Mouse (Mus musculus) limb, embryonic 14.5 days (tissue): ENCODE measurements at regions not wholly inside any gene's neighbourhood (a gene's known extent, or its start where the extent isn't known, plus 50 kb on each side); places are given as distances from the start of the nearest gene placed in this dataset.

Source experiments
- ATAC-seq: fragments of 200-750 bp; cut with Nextera tagmentation; 2 replicates; pipeline ENCODE4 v1.8.0; 2017; ENCODE audit warnings: low read depth, moderate number of reproducible peaks, moderate TSS enrichment; ENCODE audit not compliant: low FRiP score
- DNase-seq: peaks from one replicate; pipeline ENCODE4 v3.0.0-alpha.2; 2015; ENCODE audit warnings: low spot score
- H3K27ac ChIP-seq: fragments of 300-500 bp; sonication (generic); replicated peaks from 2 replicates; pipeline ENCODE4 v1.5.1; 2014; ENCODE audit warnings: low read depth, mild to moderate bottlenecking, low read length, moderate library complexity, mixed read lengths
- H3K27me3 ChIP-seq: fragments of 300-500 bp; sonication (generic); 2 replicates; pipeline ENCODE4 v1.6.1; 2014; ENCODE audit warnings: low read length, mixed read lengths; ENCODE audit not compliant: control insufficient read depth, insufficient read depth
- H3K36me3 ChIP-seq: fragments of 300-500 bp; sonication (generic); 2 replicates; pipeline ENCODE4 v1.6.1; 2014; ENCODE audit warnings: mild to moderate bottlenecking, low read length, moderate library complexity, mixed read lengths; ENCODE audit not compliant: control insufficient read depth, insufficient read depth
- H3K4me1 ChIP-seq: fragments of 300-500 bp; sonication (generic); 2 replicates; pipeline ENCODE4 v1.6.1; 2014; ENCODE audit warnings: antibody characterized with exemption, low read length, mixed read lengths; ENCODE audit not compliant: control insufficient read depth, insufficient read depth
- H3K4me2 ChIP-seq: fragments of 300-500 bp; sonication (generic); replicated peaks from 2 replicates; pipeline ENCODE4 v1.6.1; 2014; ENCODE audit warnings: low read depth, mild to moderate bottlenecking, low read length, moderate library complexity; ENCODE audit not compliant: severe bottlenecking
- H3K4me3 ChIP-seq: fragments of 300-500 bp; sonication (generic); replicated peaks from 2 replicates; pipeline ENCODE4 v1.5.1; 2014; ENCODE audit warnings: low read length
- H3K9ac ChIP-seq: fragments of 300-500 bp; sonication (generic); 2 replicates; pipeline ENCODE4 v1.6.1; 2014; ENCODE audit warnings: mild to moderate bottlenecking, low read depth, low read length, moderate library complexity; ENCODE audit not compliant: severe bottlenecking
- H3K9me3 ChIP-seq: fragments of 300-500 bp; sonication (generic); 2 replicates; pipeline ENCODE4 v1.6.1; 2016; ENCODE audit warnings: low read length; ENCODE audit not compliant: control insufficient read depth
- POLR2A ChIP-seq: fragments of 200-500 bp; IDR thresholded peaks from 2 replicates; pipeline ENCODE4 v1.8.0; 2012; ENCODE audit warnings: inconsistent platforms, mild to moderate bottlenecking, moderate library complexity, borderline replicate concordance; ENCODE audit not compliant: insufficient read depth, insufficient read length; ENCODE audit errors: extremely low read depth
- WGBS: fragments of 180-500 bp; shearing (Covaris S2); extraction: QIAGEN DNeasy Blood & Tissue Kit; methylation state at CpG from one replicate; pipeline ENCODE4 v1.1.7; 2014; 5-methylcytosine and 5-hydroxymethylcytosine counted together

DNA sequence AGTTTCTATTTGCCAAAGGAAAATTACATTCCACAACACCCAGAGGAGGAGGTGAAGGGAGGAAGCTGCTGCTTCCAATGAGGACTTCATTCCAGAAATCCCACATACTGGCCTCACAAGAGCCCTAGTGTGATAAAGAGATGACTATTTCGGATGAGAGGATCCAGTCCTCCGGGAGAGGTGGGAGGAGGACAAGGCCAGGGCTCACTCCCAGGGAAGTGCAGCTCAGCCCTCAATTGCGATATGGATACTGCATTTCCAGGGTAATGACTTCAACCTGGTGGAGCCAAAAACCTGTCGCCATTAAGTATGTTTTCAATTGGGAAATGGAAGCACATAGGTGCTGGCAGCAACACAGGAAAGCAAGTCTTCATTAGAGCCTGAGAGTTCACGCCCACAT is 74.7 kb upstream of the Dynlrb2 start:
- no peaks in the 10 kb centered on the region for H3K36me3 ChIP-seq
- no peak for ATAC-seq
- no peak overlapping the region for H3K27ac ChIP-seq
- no peaks in the 10 kb centered on the region for H3K9me3 ChIP-seq
- no peak overlapping the region for H3K4me3 ChIP-seq
- H3K4me1 ChIP-seq, result no peaks in the 10 kb centered on the region
- H3K9ac ChIP-seq, result no peak overlapping the region
- TF ChIP-seq POLR2A, result no peak
- WGBS, result 69% methylated on average over 5 of the region's 5 CpGs
- H3K4me2 ChIP-seq, result no peak overlapping the region
- peak; percentile 26 for DNase-seq
- H3K27me3 ChIP-seq, result no peaks in the 10 kb centered on the region

- Histone ChIP-seq H3K9ac (no peak overlapping the region), H3K4me3 (no peak overlapping the region), H3K27ac (no peak overlapping the region), H3K4me2 (no peak overlapping the region), H3K36me3 (no peaks in the 10 kb centered on the region), H3K27me3 (no peaks in the 10 kb centered on the region), H3K9me3 (no peaks in the 10 kb centered on the region), H3K4me1 (no peaks in the 10 kb centered on the region)
- ATAC-seq, result no peak
- DNase-seq, result peak; percentile 6
- 78% methylated on average over 6 of the region's 6 CpGs for WGBS
- no peak for TF ChIP-seq POLR2A
Measured at GRCm38 (mm10) chr8:116429649-116430048, 75.1 kb upstream of the Dynlrb2 start.

- TF ChIP-seq POLR2A, result no peak
- Histone ChIP-seq H3K9ac (no peak overlapping the region), H3K27me3 (no peaks in the 10 kb centered on the region), H3K4me2 (no peak overlapping the region), H3K9me3 (no peaks in the 10 kb centered on the region), H3K27ac (no peak overlapping the region), H3K36me3 (no peaks in the 10 kb centered on the region), H3K4me1 (no peaks in the 10 kb centered on the region), H3K4me3 (no peak overlapping the region)
- DNase-seq (no peak), ATAC-seq (no peak)
- 68% methylated on average over 6 of the region's 6 CpGs for WGBS
Measured at GRCm38 (mm10) chr8:116422826-116423225, 81.9 kb upstream of the Dynlrb2 start.

- Histone ChIP-seq H3K27me3 (no peaks in the 10 kb centered on the region), H3K4me2 (0 out of 2 replicates have a peak overlapping the region, but pooled peaks have one; percentile 10), H3K36me3 (no peaks in the 10 kb centered on the region), H3K9ac (no peak overlapping the region), H3K27ac (no peak overlapping the region), H3K4me3 (no peak overlapping the region), H3K9me3 (no peaks in the 10 kb centered on the region), H3K4me1 (no peaks in the 10 kb centered on the region)
- no peak for ATAC-seq
- no peak for TF ChIP-seq POLR2A
- WGBS, result 28% methylated on average over 12 of the region's 12 CpGs
- DNase-seq, result no peak
Measured at GRCm38 (mm10) chr8:116412703-116413102, 92.1 kb upstream of the Dynlrb2 start.

DNA sequence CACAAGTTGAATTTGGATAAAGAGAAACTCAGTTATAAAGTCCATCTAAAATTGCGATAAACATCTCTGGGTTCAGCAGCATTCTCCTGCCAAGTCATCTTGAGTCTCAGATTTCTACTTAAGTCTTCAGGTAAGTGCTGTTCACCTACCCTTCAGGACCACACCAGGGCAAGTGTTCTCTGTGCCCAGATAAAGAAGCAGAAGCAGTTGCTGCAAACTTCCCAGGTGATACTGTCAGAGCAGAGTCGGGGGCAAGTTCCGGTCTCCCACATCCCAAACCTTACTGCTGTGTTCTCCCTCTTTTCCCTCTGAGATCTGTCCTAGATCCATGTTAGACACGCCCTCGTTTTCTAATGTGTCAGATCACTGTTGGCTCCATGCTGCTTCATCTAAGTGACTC is 94.7 kb upstream of the Dynlrb2 start:
- H3K27ac ChIP-seq, result no peak overlapping the region
- DNase-seq (no peak), ATAC-seq (no peak)
- H3K4me2 ChIP-seq, result no peak overlapping the region
- H3K27me3 ChIP-seq, result no peaks in the 10 kb centered on the region
- no peaks in the 10 kb centered on the region for H3K9me3 ChIP-seq
- no peak for TF ChIP-seq POLR2A
- no peak overlapping the region for H3K9ac ChIP-seq
- H3K4me1 ChIP-seq, result no peaks in the 10 kb centered on the region
- no peak overlapping the region for H3K4me3 ChIP-seq
- no peaks in the 10 kb centered on the region for H3K36me3 ChIP-seq
- WGBS, result 75% methylated on average over 5 of the region's 5 CpGs

- Histone ChIP-seq H3K27me3 (no peaks in the 10 kb centered on the region), H3K27ac (no peak overlapping the region), H3K9ac (no peak overlapping the region), H3K4me2 (no peak overlapping the region), H3K4me3 (no peak overlapping the region), H3K9me3 (no peaks in the 10 kb centered on the region), H3K4me1 (no peaks in the 10 kb centered on the region), H3K36me3 (no peaks in the 10 kb centered on the region)
- 85% methylated on average over 6 of the region's 6 CpGs for WGBS
- TF ChIP-seq POLR2A, result no peak
- DNase-seq (no peak), ATAC-seq (no peak)
Measured at GRCm38 (mm10) chr8:116409011-116409410, 95.8 kb upstream of the Dynlrb2 start.
